Mouse (Mus musculus) macrophage (primary cell): ENCODE measurements around the gene Ralgps1. TPM values are rescaled to one million over a fixed set of nuclear protein-coding genes. Genes with fewer than 3 reads are reported as not detected.

Source experiments
- H3K27ac ChIP-seq: fragments of 350-480 bp; formaldehyde crosslinking; 2 replicates; pipeline ENCODE4 v1.9.0; 2021
- H3K36me3 ChIP-seq: fragments of 350-480 bp; formaldehyde crosslinking; 2 replicates; pipeline ENCODE4 v1.9.0; 2021; ENCODE audit errors: inconsistent target
- H3K4me3 ChIP-seq: fragments of 350-480 bp; formaldehyde crosslinking; 2 replicates; pipeline ENCODE4 v1.9.0; 2021; ENCODE audit errors: inconsistent target
- H3K79me2 ChIP-seq: fragments of 350-480 bp; formaldehyde crosslinking; 2 replicates; pipeline ENCODE4 v1.9.0; 2021; ENCODE audit errors: inconsistent target
- WGBS: methylation state at CpG from one replicate; pipeline ENCODE4 v1.1.7; 2026; ENCODE audit warnings: inconsistent platforms; ENCODE audit not compliant: missing documents; 5-methylcytosine and 5-hydroxymethylcytosine counted together
- polyA plus RNA-seq: library from polyadenylated mRNA; stranded (reverse); fragments of 250-400 nt; gene quantifications from 3 replicates; pipeline ENCODE4 v1.2.4, GENCODE M21; 2018; ENCODE audit warnings: inconsistent platforms
- total RNA-seq, 78 experiments: library from RNA; depleted of rRNA; stranded (reverse); fragments of 250-400 nt; gene quantifications; 1 replicate in 9 of 78; 2 replicates in 24 of 78; 3 replicates in 43 of 78; 4 replicates in 2 of 78; pipeline ENCODE4 v1.2.4; 2018; ENCODE audit warnings: inconsistent platforms in 56 of 78

Gene Ralgps1
- 10 to 100 TPM; 15.8 to 43.8 (median 34.0) TPM for total RNA-seq (2018; cell fraction: chromatin; rRNA removed)
- 1 to 10 TPM; 2.6 to 5.0 (median 3.4) TPM for total RNA-seq (2018; cell fraction: cytosol; rRNA removed)
- total RNA-seq (2018; cell fraction: nucleus; rRNA removed), result 10 to 100 TPM in 23 of 26 experiments, 1 to 10 TPM in 3; 7.7 to 43.4 (median 13.9) TPM
- polyA plus RNA-seq, result 2.3 to 4.2 TPM (median 2.7 TPM) in 3 replicates

DNA sequence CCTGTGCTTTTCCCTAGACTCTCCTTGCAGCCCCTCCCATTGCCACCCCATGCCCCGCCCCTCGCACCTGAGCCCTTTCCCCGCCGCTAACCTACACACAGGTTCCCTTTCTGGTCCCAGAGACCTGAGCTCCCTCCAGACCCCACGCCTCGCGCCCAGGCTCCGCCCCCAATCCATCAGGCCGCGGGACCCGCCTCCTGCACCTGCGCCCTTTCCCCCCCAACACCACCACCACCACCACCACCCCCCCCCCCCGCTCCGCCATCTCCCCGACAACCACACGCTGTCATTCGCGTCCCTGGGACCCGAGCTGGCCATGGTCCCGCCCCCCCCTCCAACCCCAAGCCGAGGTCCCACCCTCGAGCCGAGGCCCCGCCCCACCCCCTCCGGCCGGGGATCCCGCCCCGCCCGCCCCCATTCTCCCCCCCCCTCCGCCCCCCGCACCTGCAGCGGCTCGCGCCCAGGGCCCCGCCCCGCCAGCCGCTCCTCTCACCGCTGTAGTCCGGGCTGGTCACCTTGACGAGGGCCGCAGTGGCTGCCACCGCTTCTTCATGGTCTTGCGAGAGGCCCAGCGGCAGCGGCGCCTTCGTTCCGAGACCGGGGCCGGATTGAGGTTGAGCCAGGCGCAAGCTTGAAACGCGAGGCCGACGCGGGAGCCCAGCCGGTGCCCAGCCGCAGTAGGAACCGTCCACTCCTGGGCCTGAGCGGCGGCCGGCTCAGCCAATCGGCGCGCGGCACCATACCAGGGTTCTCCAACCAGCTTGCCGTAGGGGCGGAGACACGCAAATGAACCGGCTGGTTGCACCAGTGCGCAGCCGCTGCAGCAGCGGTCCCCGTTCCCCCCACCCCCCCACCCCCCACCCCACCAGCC lies at the start of gene Ralgps1:
TSS of gene Ralgps1 (minus strand) at position 710 of the 871 bp plus-strand sequence.
- under 1% methylated on average over 45 of the region's 74 CpGs for WGBS

DNA sequence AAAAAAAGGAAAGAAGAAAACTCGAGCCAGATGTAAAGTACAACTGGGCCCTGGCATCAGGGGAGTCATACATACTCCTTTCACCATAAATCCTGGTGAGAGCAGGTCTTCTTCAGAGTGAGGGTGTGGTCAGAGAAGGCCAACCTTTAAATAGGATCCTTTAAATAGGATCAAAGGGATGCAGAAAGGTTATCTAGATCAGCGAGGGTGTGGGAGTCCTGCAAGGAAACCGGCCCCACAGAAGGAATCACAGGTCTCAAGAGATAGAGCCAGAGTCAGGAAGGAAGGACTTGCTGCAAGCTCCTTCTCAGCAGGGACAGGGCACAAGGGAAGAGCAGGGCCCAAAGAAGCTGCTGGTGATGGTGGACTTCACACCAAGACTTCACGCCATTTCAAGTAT lies 46.2 kb upstream of the Ralgps1 start:
- peaks cover 56% of the 10 kb centered on the region for H3K36me3 ChIP-seq
- 95% methylated on average over 4 of the region's 4 CpGs for WGBS
- no peak overlapping the region for H3K27ac ChIP-seq
- H3K4me3 ChIP-seq, result no peak overlapping the region
- peaks cover 91% of the 10 kb centered on the region for H3K79me2 ChIP-seq

More for the DNA sequence above, at the start of gene Ralgps1:
- H3K36me3 ChIP-seq, result no peaks in the 10 kb centered on the region
- H3K79me2 ChIP-seq, result no peaks in the 10 kb centered on the region
- H3K27ac ChIP-seq, result no peak within 1 kb of the TSS
- H3K4me3 ChIP-seq, result peak within 1 kb of the TSS; percentile 30

DNA sequence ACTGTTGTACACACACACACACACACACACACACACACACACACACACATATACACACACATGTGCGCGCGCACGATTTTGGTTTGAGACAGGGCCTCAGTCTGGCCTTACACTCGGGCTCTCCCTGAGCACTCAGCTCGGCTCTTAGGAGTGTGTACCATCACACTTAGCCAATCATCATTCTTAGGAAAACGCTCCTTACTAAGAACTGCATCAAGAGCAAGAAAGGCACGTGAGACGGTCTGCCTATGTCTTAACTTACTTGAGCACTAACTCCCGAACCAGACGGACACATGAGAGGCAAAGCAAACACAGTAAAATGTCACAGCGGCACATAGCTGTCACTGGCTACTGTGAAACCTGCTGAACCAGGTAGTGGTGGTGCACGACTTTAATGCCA lies 42.7 kb upstream of the Ralgps1 start:
- Histone ChIP-seq H3K27ac (no peak overlapping the region), H3K79me2 (peaks cover 95% of the 10 kb centered on the region), H3K36me3 (peaks cover 67% of the 10 kb centered on the region), H3K4me3 (no peak overlapping the region)
- WGBS, result 95% methylated on average over 13 of the region's 13 CpGs

DNA sequence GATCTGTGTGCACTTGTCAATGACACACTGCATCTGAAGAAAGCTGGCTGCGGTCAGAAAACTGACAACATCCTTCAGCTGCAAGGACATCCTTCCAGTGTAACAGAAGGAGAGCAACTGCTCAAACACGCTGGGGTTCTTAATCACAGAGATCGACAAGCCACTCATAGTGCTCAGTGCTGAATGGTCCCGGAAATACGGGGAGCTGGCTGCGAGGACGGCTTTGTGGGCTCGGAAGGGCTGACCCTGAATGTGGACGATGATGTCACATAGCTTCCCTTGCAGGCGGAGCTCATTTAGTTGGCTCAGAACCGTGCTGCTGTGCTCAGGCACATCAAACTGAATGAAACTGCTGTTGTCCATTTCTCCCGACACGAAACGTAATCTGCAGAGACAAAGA lies 40.8 kb upstream of the Ralgps1 start:
- Histone ChIP-seq H3K36me3 (peaks cover 61% of the 10 kb centered on the region), H3K4me3 (no peak overlapping the region), H3K79me2 (peaks cover 98% of the 10 kb centered on the region), H3K27ac (no peak overlapping the region)
- WGBS, result 96% methylated on average over 14 of the region's 14 CpGs

DNA sequence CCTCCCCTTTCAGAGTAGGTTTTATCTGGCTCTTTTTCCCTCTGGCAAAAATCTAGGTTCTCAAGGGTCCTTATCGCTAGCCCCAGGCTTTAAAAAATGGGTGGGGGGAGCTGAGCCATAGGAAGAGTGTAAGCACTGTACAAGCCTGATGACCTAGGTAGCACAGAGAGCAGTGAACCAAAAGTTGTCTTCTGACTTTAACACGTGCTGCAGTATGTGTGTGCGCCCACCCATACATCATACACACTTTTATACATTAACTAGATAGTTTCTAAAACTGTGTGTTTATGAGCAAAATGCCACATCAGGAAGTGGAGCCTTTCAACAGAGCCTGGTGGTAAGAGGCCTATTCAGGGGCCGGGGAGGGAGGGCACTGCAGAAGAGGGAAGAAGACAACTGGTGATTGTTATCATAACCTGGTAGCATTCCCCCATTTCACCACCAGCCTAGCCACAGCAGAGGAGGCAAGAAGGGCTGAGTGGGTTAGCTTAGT lies 32.3 kb upstream of the Ralgps1 start:
- 18% methylated on average over 4 of the region's 4 CpGs for WGBS
- H3K4me3 ChIP-seq, result no peak overlapping the region
- H3K79me2 ChIP-seq, result peaks cover 13% of the 10 kb centered on the region; the same call in 1 of the 2 replicates
- H3K27ac ChIP-seq, result no peak overlapping the region
- H3K36me3 ChIP-seq, result 0 out of 2 replicates have a peak, but pooled peaks cover 2% of the 10 kb centered on the region

DNA sequence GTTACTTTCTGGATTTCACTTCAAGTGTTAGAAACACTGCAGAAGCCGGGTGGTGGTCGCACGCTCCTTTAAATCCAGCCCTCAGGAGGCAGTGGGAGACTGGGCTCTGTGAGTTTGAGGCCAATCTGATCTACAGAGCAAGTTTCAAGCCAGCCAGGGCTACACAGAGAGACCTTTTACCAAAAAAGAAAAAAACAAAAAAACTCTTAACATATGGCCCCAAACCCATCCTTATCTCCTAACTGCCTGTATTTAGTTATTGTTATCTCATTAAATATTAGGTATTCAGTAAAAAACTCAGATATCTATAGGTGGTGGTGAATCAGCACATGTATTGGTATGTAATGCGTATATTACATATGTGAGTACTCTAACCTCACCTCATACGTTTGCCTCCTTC lies 31.4 kb upstream of the Ralgps1 start:
- Histone ChIP-seq H3K36me3 (no peaks in the 10 kb centered on the region), H3K79me2 (peaks cover 4% of the 10 kb centered on the region; the same call in 1 of the 2 replicates), H3K27ac (no peak overlapping the region), H3K4me3 (no peak overlapping the region)
- 85% methylated on average over 5 of the region's 5 CpGs for WGBS

DNA sequence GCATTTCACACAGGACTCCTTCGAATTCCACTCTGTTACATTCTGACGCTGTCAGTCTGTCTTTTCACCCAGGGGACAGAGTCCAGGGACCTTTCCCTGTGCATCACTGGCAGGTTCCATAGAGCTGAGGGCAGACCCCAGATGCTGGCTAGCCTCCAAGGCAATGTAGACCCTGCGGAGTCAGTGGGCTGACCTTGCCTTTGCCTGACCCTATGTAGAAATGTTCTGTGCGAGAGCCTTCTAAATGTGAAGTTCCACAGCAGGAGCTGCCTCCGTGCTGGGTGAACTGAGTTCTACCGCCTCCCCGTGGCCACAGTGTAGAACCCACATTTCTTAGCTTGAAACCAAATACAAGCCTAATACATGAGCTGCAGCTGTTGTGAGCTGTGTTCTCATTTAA lies 30.9 kb upstream of the Ralgps1 start:
- no peak overlapping the region for H3K4me3 ChIP-seq
- no peaks in the 10 kb centered on the region; the same call in 1 of the 2 replicates for H3K79me2 ChIP-seq
- 53% methylated on average over 7 of the region's 7 CpGs for WGBS
- H3K27ac ChIP-seq, result no peak overlapping the region
- no peaks in the 10 kb centered on the region for H3K36me3 ChIP-seq

DNA sequence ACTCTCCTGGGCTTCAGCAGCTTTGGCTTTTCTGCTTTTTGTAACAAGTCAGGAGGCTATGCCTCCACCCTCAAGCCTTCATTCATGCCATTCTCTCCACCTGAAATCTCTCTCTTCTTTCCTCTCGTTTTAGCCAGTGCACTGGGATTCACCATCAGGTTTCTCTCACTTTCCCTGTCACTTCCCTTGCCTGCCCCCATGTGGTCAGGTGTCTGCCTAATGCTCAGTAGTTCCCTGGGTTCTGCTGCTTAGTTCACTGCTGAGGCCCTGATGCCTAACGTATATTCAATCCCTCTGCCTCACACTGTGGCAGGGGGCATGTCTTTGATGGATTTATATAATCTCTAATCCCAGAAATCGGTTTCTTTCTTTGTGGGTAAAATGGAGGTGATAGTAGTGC lies 29.9 kb upstream of the Ralgps1 start:
- H3K4me3 ChIP-seq, result no peak overlapping the region
- no peak overlapping the region for H3K27ac ChIP-seq
- no peaks in the 10 kb centered on the region for H3K36me3 ChIP-seq
- no peaks in the 10 kb centered on the region for H3K79me2 ChIP-seq
- WGBS, result 64% methylated on average over 3 of the region's 3 CpGs

DNA sequence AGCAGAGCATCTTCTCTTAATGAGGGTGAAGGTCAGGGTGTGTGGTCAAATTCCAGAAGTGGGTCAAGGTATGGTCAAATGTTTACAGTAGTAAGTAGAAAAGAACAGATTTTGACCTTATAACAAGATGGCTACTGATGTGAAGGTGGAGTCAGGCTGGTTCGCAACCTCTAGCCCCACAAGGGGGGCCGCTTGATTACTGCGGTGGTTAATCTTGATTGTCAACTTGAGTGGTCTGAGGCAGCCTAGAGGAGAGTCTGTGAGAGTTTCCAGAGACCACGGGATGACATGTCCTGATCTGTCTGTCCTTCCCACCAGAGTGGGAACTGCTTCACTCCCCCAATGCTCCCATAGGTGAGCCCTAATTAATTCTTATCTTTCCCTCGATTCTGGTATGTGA lies 29.3 kb upstream of the Ralgps1 start:
- no peaks in the 10 kb centered on the region for H3K79me2 ChIP-seq
- H3K4me3 ChIP-seq, result no peak overlapping the region
- H3K36me3 ChIP-seq, result no peaks in the 10 kb centered on the region
- WGBS, result 88% methylated on average over 5 of the region's 5 CpGs
- H3K27ac ChIP-seq, result no peak overlapping the region

DNA sequence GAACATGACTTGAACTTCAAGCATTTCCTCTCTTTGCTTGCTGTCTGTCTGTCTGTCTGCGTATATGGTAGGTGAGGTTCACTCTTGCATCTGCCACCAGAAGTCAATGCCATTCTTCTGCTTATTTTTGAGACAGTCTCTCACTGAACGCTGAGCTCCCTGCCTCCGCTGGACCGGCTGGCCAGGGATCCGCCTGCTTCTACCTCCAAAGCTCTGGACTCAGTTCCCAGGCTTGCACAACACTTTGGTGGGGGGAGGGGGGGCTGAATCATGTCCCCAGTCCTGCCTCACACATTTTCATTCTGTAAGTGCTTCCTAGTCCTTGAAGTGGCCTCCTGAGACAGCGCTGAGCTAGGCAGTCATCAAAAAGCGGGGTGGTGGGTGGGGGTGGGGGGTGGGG lies 27.8 kb upstream of the Ralgps1 start:
- H3K79me2 ChIP-seq, result no peaks in the 10 kb centered on the region
- H3K4me3 ChIP-seq, result no peak overlapping the region
- 90% methylated on average over 5 of the region's 7 CpGs for WGBS

DNA sequence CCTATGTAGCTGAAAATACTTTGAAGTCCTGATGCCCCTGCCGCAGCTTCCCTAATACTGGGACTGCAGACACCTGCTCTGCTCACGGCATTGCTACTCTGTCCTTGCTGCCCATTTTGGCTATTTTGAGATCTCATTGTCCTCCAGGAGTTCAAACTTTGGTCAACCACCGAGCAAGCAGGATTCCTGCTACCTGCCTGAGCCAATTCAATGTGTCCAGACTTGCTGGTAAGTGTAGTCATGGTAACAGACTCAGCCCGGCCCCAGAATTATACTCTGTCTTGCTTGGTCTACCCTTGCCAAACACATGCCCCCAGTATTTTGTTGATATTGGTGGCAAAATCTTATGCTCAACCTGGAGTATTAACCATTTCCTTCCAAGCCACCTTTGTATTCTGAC lies 25.8 kb upstream of the Ralgps1 start:
- Histone ChIP-seq H3K79me2 (no peaks in the 10 kb centered on the region), H3K36me3 (no peaks in the 10 kb centered on the region), H3K4me3 (no peak overlapping the region), H3K27ac (no peak overlapping the region)
- WGBS, result 92% methylated on average over 4 of the region's 4 CpGs

More for the DNA sequence above, 27.8 kb upstream of the Ralgps1 start:
- no peak overlapping the region for H3K27ac ChIP-seq
- no peaks in the 10 kb centered on the region for H3K36me3 ChIP-seq

DNA sequence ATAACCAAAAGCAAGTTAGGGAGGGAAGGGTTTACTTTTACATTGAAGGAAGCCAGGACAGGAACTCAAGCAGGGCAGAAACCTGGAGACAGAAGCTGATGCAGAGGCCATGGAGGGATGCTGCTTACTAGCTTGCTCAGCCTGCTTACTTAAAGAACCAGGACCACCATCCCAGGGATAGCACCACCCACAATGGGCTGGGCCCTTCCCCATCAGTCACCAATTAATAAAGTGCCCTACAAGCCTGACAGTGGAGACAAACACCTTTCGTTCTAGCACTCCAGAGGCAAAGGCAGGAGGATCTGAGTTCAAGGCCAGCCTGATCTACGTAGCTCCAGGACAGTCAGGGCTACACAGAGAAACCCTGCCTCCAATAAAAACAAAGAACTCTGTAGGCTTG lies 23.8 kb upstream of the Ralgps1 start:
- no peak overlapping the region for H3K4me3 ChIP-seq
- H3K79me2 ChIP-seq, result no peaks in the 10 kb centered on the region
- 94% methylated on average over 2 of the region's 2 CpGs for WGBS
- no peak overlapping the region for H3K27ac ChIP-seq
- H3K36me3 ChIP-seq, result no peaks in the 10 kb centered on the region

DNA sequence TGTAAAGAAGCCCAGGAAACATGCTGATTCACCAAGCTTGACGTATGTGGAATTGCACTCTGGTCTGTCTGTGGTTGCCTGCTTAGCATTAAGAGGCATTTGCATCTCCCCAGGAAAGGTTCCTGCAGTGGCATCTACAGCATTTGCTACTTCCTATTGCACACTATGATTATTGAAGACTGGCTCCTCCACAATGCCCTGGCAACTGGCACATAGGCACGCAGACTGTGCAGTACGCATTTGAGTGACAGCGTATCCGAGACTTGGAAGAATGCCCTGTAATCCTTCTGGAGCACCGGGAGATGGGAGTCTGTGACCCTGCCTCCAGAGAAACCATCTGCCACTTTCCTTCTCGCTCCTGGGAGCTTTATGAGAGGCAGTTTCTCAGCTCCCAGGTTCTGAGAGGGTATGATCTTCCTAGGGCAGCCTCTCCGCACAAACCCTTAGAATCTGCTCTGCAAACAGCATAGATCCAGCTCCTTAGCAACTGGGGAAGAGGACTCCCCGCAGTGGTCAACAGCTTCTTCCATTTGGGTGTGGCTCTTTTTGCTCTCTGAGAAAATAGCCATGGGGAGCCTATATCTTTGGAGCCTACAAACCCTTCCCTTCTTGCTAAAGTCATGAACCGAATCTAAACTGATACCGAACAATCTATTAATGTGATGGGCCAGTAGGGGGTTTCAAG lies 22.8 kb upstream of the Ralgps1 start:
- Histone ChIP-seq H3K36me3 (no peaks in the 10 kb centered on the region), H3K79me2 (no peaks in the 10 kb centered on the region), H3K4me3 (no peak overlapping the region), H3K27ac (no peak overlapping the region)
- 90% methylated on average over 11 of the region's 11 CpGs for WGBS

DNA sequence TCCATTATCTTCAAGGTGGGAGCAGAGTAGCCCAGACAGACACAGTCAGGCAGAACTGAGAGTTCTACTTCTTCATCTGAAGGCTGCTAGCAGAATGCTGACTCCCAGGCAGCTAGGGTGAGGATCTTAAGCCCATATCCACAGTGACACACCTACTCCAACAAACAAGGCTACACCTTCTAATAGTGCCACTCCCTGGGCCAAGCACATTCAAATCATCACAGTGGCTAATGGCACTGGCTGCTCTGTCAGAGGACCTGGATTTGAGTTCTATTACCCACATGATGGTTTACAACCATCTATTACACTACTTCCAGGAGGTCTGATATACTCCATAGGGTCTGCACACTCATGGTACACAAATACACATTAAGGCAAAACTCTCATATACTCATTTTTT lies 21.7 kb upstream of the Ralgps1 start:
- Histone ChIP-seq H3K27ac (no peak overlapping the region), H3K4me3 (no peak overlapping the region), H3K36me3 (no peaks in the 10 kb centered on the region), H3K79me2 (no peaks in the 10 kb centered on the region)
